Mouse (Mus musculus): ENCODE results near the gene Ift88. TPM values are rescaled to one million over a fixed set of nuclear protein-coding genes. Genes with fewer than 3 reads are reported as not detected.

Ift88 gene
- polyA plus RNA-seq, 1 experiment from 2014 or later = 6.1 TPM

- WGBS = 1% methylated on average over 55 of the region's 60 CpGs
- Histone ChIP-seq H3K36me3 (ENCODE audit: control insufficient read depth, insufficient read depth) (no peaks in the 10 kb centered on the region), H3K27me3 (ENCODE audit: control insufficient read depth, insufficient read depth, low read length) (peaks cover 16% of the 10 kb centered on the region), H3K4me1 (ENCODE audit: control insufficient read depth, insufficient read depth, low read length) (peaks cover 9% of the 10 kb centered on the region), H3K4me3 (ENCODE audit: low read length) (peak overlapping the region; percentile 71), H3K9me3 (replicated peaks; ENCODE audit: control insufficient read depth, low read length) (no peaks in the 10 kb centered on the region), H3K4me2 (ENCODE audit: low read depth, low read length) (peak overlapping the region; percentile 69), H3K27ac (ENCODE audit: low read length) (no peak overlapping the region), H3K9ac (ENCODE audit: low read length) (peak overlapping the region; percentile 74)
- peak; percentile 69 for ATAC-seq (replicated peaks; ENCODE audit: extremely low read depth, insufficient read depth, low FRiP score)
Measured at GRCm38 (mm10) chr14:57525388-57526049, 101.7 kb downstream of the Ift88 start.

- peaks cover 16% of the 10 kb centered on the region for H3K27me3 ChIP-seq (ENCODE audit: control insufficient read depth, insufficient read depth, low read length)
- WGBS = 54% methylated on average over 10 of the region's 10 CpGs
- no peaks in the 10 kb centered on the region for H3K36me3 ChIP-seq (ENCODE audit: control insufficient read depth, insufficient read depth)
- no peak overlapping the region for H3K27ac ChIP-seq (ENCODE audit: low read length)
- peaks cover 9% of the 10 kb centered on the region for H3K4me1 ChIP-seq (ENCODE audit: control insufficient read depth, insufficient read depth, low read length)
- no peak for ATAC-seq (replicated peaks; ENCODE audit: extremely low read depth, insufficient read depth, low FRiP score)
- peak overlapping the region; percentile 71 for H3K4me3 ChIP-seq (ENCODE audit: low read length)
- H3K4me2 ChIP-seq (ENCODE audit: low read depth, low read length) = peak overlapping the region; percentile 69
- no peak overlapping the region for H3K9ac ChIP-seq (ENCODE audit: low read length)
- H3K9me3 ChIP-seq (replicated peaks; ENCODE audit: control insufficient read depth, low read length) = no peaks in the 10 kb centered on the region
Measured at GRCm38 (mm10) chr14:57526050-57526623, 102.3 kb downstream of the Ift88 start.

GRCm38 (mm10) chr14:57527122-57527521 is 103.3 kb downstream of the Ift88 start:
- peaks cover 9% of the 10 kb centered on the region for H3K4me1 ChIP-seq (ENCODE audit: control insufficient read depth, insufficient read depth, low read length)

DNA sequence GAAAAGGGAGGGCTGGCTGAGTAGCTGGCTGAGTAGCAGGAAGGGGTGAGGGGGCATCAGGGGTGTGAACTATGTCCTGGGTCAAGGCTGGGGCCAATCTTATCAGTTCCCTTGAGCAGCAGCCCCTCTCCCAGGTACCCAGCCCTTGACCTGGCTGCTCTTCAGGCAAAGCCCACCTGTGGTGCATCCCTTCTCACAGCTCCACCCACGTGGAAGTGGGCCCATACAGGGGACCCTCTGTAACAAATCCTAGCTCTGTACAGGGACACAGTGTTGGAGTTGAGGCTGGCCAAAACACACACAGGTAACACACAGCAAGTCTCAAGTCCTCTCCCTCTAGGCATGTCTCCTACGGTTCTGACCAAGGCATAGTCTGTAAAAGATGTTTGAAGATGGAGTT is 103.7 kb downstream of the Ift88 start:
- no peak overlapping the region for H3K4me2 ChIP-seq (ENCODE audit: low read depth, low read length)
- no peak overlapping the region for H3K27ac ChIP-seq (ENCODE audit: low read length)
- ATAC-seq (replicated peaks; ENCODE audit: extremely low read depth, insufficient read depth, low FRiP score) = no peak
- peaks cover 13% of the 10 kb centered on the region for H3K27me3 ChIP-seq (ENCODE audit: control insufficient read depth, insufficient read depth, low read length)
- WGBS = 46% methylated on average over 2 of the region's 2 CpGs
- no peak overlapping the region for H3K9ac ChIP-seq (ENCODE audit: low read length)
- no peaks in the 10 kb centered on the region for H3K9me3 ChIP-seq (replicated peaks; ENCODE audit: control insufficient read depth, low read length)
- H3K4me1 ChIP-seq (ENCODE audit: control insufficient read depth, insufficient read depth, low read length) = peaks cover 9% of the 10 kb centered on the region
- no peak overlapping the region for H3K4me3 ChIP-seq (ENCODE audit: low read length)
- H3K36me3 ChIP-seq (ENCODE audit: control insufficient read depth, insufficient read depth) = no peaks in the 10 kb centered on the region

More at GRCm38 (mm10) chr14:57527122-57527521, 103.3 kb downstream of the Ift88 start:
- peaks cover 16% of the 10 kb centered on the region for H3K27me3 ChIP-seq (ENCODE audit: control insufficient read depth, insufficient read depth, low read length)
- H3K9me3 ChIP-seq (replicated peaks; ENCODE audit: control insufficient read depth, low read length) = no peaks in the 10 kb centered on the region
- no peak overlapping the region for H3K4me2 ChIP-seq (ENCODE audit: low read depth, low read length)
- no peak overlapping the region for H3K9ac ChIP-seq (ENCODE audit: low read length)
- ATAC-seq (replicated peaks; ENCODE audit: extremely low read depth, insufficient read depth, low FRiP score) = no peak
- H3K36me3 ChIP-seq (ENCODE audit: control insufficient read depth, insufficient read depth) = no peaks in the 10 kb centered on the region
- WGBS = 38% methylated on average over 7 of the region's 7 CpGs
- no peak overlapping the region for H3K4me3 ChIP-seq (ENCODE audit: low read length)
- no peak overlapping the region for H3K27ac ChIP-seq (ENCODE audit: low read length)

GRCm38 (mm10) chr14:57529086-57529785 is 105.4 kb downstream of the Ift88 start:
- Histone ChIP-seq H3K27me3 (ENCODE audit: control insufficient read depth, insufficient read depth, low read length) (peaks cover 3% of the 10 kb centered on the region; the same call in 1 of the 2 replicates), H3K9ac (ENCODE audit: low read length) (no peak overlapping the region), H3K4me3 (ENCODE audit: low read length) (no peak overlapping the region), H3K36me3 (ENCODE audit: control insufficient read depth, insufficient read depth) (no peaks in the 10 kb centered on the region), H3K4me1 (ENCODE audit: control insufficient read depth, insufficient read depth, low read length) (peaks cover 13% of the 10 kb centered on the region), H3K27ac (ENCODE audit: low read length) (no peak overlapping the region), H3K4me2 (ENCODE audit: low read depth, low read length) (no peak overlapping the region), H3K9me3 (replicated peaks; ENCODE audit: control insufficient read depth, low read length) (no peaks in the 10 kb centered on the region)
- 0 out of 2 replicates have a peak, but pooled peaks have one; percentile 20 for ATAC-seq (replicated peaks; ENCODE audit: extremely low read depth, insufficient read depth, low FRiP score)
- 38% methylated on average over 10 of the region's 10 CpGs for WGBS

GRCm38 (mm10) chr14:57529786-57530515 is 106.1 kb downstream of the Ift88 start:
- no peaks in the 10 kb centered on the region for H3K9me3 ChIP-seq (replicated peaks; ENCODE audit: control insufficient read depth, low read length)
- peaks cover 3% of the 10 kb centered on the region; the same call in 1 of the 2 replicates for H3K27me3 ChIP-seq (ENCODE audit: control insufficient read depth, insufficient read depth, low read length)
- no peak for ATAC-seq (replicated peaks; ENCODE audit: extremely low read depth, insufficient read depth, low FRiP score)
- H3K4me2 ChIP-seq (ENCODE audit: low read depth, low read length) = no peak overlapping the region
- H3K36me3 ChIP-seq (ENCODE audit: control insufficient read depth, insufficient read depth) = no peaks in the 10 kb centered on the region
- peaks cover 20% of the 10 kb centered on the region for H3K4me1 ChIP-seq (ENCODE audit: control insufficient read depth, insufficient read depth, low read length)
- 75% methylated on average over 5 of the region's 5 CpGs for WGBS
- no peak overlapping the region for H3K27ac ChIP-seq (ENCODE audit: low read length)
- H3K4me3 ChIP-seq (ENCODE audit: low read length) = no peak overlapping the region
- no peak overlapping the region for H3K9ac ChIP-seq (ENCODE audit: low read length)

DNA sequence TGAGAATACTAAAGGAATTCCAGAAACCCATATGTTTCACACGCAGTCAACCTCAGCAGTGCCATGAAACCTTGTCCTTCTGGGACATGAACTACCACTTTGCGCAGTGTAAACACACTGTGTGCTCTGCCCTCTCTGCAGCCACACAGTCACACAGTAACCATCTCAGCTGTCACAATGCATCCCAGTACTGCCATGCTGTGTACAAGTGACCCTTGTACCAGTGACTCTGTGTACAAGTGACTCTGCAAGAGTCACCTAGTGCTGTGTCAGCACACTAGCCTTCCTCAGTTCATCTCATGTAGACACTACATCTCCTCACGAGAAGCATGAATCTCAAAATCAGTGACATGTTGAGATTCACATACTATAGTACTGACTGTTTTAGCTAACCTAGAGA is 108.7 kb downstream of the Ift88 start:
- Histone ChIP-seq H3K4me1 (ENCODE audit: control insufficient read depth, insufficient read depth, low read length) (peaks cover 40% of the 10 kb centered on the region), H3K27me3 (ENCODE audit: control insufficient read depth, insufficient read depth, low read length) (no peaks in the 10 kb centered on the region), H3K9ac (ENCODE audit: low read length) (no peak overlapping the region), H3K9me3 (replicated peaks; ENCODE audit: control insufficient read depth, low read length) (no peaks in the 10 kb centered on the region), H3K36me3 (ENCODE audit: control insufficient read depth, insufficient read depth) (no peaks in the 10 kb centered on the region), H3K4me2 (ENCODE audit: low read depth, low read length) (no peak overlapping the region), H3K4me3 (ENCODE audit: low read length) (no peak overlapping the region), H3K27ac (ENCODE audit: low read length) (no peak overlapping the region)
- 86% methylated on average over 3 of the region's 3 CpGs for WGBS
- no peak for ATAC-seq (replicated peaks; ENCODE audit: extremely low read depth, insufficient read depth, low FRiP score)

DNA sequence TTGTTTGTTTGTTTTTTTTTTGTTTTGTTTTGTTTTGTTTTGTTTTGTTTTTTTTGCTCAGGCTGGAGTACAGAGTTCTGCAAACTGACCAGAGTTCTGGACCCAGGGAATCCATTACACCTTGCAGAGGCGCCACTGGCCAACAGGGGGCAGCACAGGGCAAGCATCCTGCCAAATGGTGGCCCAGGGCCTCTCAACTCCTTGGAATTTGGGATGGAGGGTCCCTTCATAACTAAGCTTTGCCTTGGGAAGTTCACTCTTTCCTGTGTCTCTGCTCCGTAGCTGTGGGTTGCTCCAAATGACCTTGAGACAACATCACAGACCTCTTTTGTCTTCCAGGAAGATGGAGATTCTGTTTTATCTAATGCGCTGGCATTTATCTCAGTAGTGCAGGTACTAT is 109.4 kb downstream of the Ift88 start:
- Histone ChIP-seq H3K4me2 (ENCODE audit: low read depth, low read length) (no peak overlapping the region), H3K4me3 (ENCODE audit: low read length) (no peak overlapping the region), H3K27me3 (ENCODE audit: control insufficient read depth, insufficient read depth, low read length) (no peaks in the 10 kb centered on the region), H3K4me1 (ENCODE audit: control insufficient read depth, insufficient read depth, low read length) (peaks cover 46% of the 10 kb centered on the region), H3K9me3 (replicated peaks; ENCODE audit: control insufficient read depth, low read length) (no peaks in the 10 kb centered on the region), H3K9ac (ENCODE audit: low read length) (no peak overlapping the region), H3K27ac (ENCODE audit: low read length) (no peak overlapping the region), H3K36me3 (ENCODE audit: control insufficient read depth, insufficient read depth) (no peaks in the 10 kb centered on the region)
- no peak for ATAC-seq (replicated peaks; ENCODE audit: extremely low read depth, insufficient read depth, low FRiP score)
- 45% methylated on average over 3 of the region's 3 CpGs for WGBS

All from heart, embryonic 16.5 days (tissue).